Mouse (Mus musculus) cerebellum, adult 2 months (tissue): ENCODE data around the gene Foxs1.
A peak's percentile ranks its signal among the peaks of the same experiment; 100 is the strongest.

Source experiments
- CTCF ChIP-seq: fragments of 200-500 bp; IDR thresholded peaks from 2 replicates; pipeline ENCODE4 v1.5.1; 2011; ENCODE audit warnings: low read depth, mild to moderate bottlenecking, control low read depth, low read length, moderate library complexity, borderline replicate concordance; ENCODE audit not compliant: insufficient read depth
- POLR2A ChIP-seq: fragments of 200-500 bp; IDR thresholded peaks from 2 replicates; pipeline ENCODE4 v1.6.1; 2011; ENCODE audit warnings: low read length, control low read depth, borderline replicate concordance; ENCODE audit not compliant: insufficient read depth

- TF ChIP-seq CTCF, result no peak
- TF ChIP-seq POLR2A, result peak; percentile 30; the same call in 1 of the 2 replicates
Measured at GRCm38 (mm10) chr2:152951065-152951849, 18.2 kb upstream of the Foxs1 start, which contains the start of gene Dusp15.
